Comparison of ENCODE assay signal across 8 mouse cellular contexts in genomic region chr10:118746719-118747395, GRCm38 (mm10).
A peak's percentile ranks its signal among the peaks of the same experiment; 100 is the strongest.
DNase-seq lines count a peak whose midpoint lies in the region; ATAC-seq and TF ChIP-seq lines count a peak whose summit lies in the region.

No protein-coding gene starts in this region.

- ATAC-seq in kidney, embryonic 15.5 days (replicated peaks; ENCODE audit: low FRiP score): peak; percentile 91
- peak; percentile 81 for ATAC-seq in Patski
- no peak for ATAC-seq in erythroblast, adult 5-6 weeks (replicated peaks; ENCODE audit: low FRiP score, poor library complexity, severe bottlenecking)

- H3K4me3 ChIP-seq in kidney, embryonic 15.5 days (replicated peaks): no peak overlapping the region

- DNase-seq in kidney, postnatal 14 days: no peak
- DNase-seq in Patski (ENCODE audit: low read depth, low spot score): peak; percentile 30
- peak; percentile 14 for DNase-seq in gastrocnemius, postnatal 10 days
- peak; percentile 59 to 85 for DNase-seq in left cerebral cortex, postnatal 25 days (ENCODE audit: low spot score in 2 of 2)
- DNase-seq in cerebellum, postnatal 36 days: no peak
- no peak for DNase-seq in adrenal gland, postnatal 36 days

- in situ Hi-C loops in Patski (cut with MboI; ENCODE audit: low pct_unique_long_range_greater_than_20kb): no loop called here

- H3K27me3 ChIP-seq in kidney, embryonic 15.5 days: no peaks in the 10 kb centered on the region
- no peaks in the 10 kb centered on the region for H3K27me3 ChIP-seq in Patski

- CTCF ChIA-PET in Patski (lab: Charles Lee): no interaction called here

- intact Hi-C loops in left cerebral cortex, postnatal 25 days (cut with DNase I): no loop called here

- H3K4me1 ChIP-seq in kidney, embryonic 15.5 days: peaks cover 12% of the 10 kb centered on the region

- no peaks in the 10 kb centered on the region for H3K36me3 ChIP-seq in kidney, embryonic 15.5 days

- no peak overlapping the region for H3K9ac ChIP-seq in kidney, embryonic 15.5 days

- peak overlapping the region; percentile 12; the same call in 1 of the 2 replicates for H3K4me2 ChIP-seq in kidney, embryonic 15.5 days

- H3K27ac ChIP-seq in kidney, embryonic 15.5 days: peak overlapping the region; percentile 74

- no peaks in the 10 kb centered on the region for H3K9me3 ChIP-seq in kidney, embryonic 15.5 days (replicated peaks)

- POLR2A ChIA-PET in Patski (lab: Charles Lee): no interaction called here

- no peak for TF ChIP-seq CTCF in Patski (IDR thresholded peaks at IDR 0.05)

- 30% methylated on average over 4 of the region's 4 CpGs for WGBS in kidney, embryonic 15.5 days

Comparison
In these comparisons a context has a peak if more than half of its experiments do, and no peak if none do; other contexts are left out.
1. DNase-seq: peak in Patski (single experiment), gastrocnemius, postnatal 10 days (single experiment) and left cerebral cortex, postnatal 25 days (2 of 2); none in kidney, postnatal 14 days (single experiment), cerebellum, postnatal 36 days (0 of 2) and adrenal gland, postnatal 36 days (0 of 2).